Mouse (Mus musculus) MEL-GATA-1-ER (cell line): Measurements from ENCODE around the gene Usp47.
A peak's percentile ranks its signal among the peaks of the same experiment; 100 is the strongest.
"Not testable (repeated sequence)": the region's sequence is repeated elsewhere in the genome, so short reads cannot be mapped to it uniquely, and the experiment has no call there.

Experiments used
- DNase-seq: peaks from one replicate; pipeline ENCODE4 v3.0.0-alpha.2; 2012; ENCODE audit warnings: low read depth; ENCODE audit errors: extremely low read depth

Gene Usp47

GRCm38 (mm10) chr7:112036636-112037035, 13.3 kb downstream of the Usp47 start:
- DNase-seq, result no peak

- DNase-seq, result no peak
These were observed 17.0 kb downstream of the Usp47 start for GRCm38 (mm10) chr7:112040271-112040670.

DNA sequence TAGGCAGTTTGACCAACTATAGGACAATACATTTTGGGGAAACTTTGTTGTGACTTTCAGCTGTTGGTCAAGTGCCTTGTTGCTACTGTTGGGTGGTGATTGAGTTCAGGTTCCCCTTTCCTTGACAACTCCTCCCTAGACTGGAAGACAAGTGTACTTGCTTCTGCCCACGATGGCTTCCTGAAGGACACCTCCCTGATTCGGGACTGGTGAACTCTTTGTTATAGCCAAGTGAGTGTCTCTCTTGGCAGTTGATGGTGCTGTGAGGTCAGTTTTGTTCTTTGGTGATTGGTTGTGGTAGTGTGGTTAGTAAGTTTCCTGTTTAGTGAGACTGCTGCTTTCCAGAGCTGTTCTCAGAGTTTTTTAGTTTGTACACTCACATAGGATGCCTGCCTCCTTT, 19.5 kb downstream of the Usp47 start:
- DNase-seq, result no peak

GRCm38 (mm10) chr7:112045249-112045648, 21.9 kb downstream of the Usp47 start:
- DNase-seq, result no peak

- no peak for DNase-seq
These were observed 22.6 kb downstream of the Usp47 start for GRCm38 (mm10) chr7:112045794-112046388.

- DNase-seq, result no peak
These were observed 25.3 kb downstream of the Usp47 start for GRCm38 (mm10) chr7:112048643-112049042.

DNA sequence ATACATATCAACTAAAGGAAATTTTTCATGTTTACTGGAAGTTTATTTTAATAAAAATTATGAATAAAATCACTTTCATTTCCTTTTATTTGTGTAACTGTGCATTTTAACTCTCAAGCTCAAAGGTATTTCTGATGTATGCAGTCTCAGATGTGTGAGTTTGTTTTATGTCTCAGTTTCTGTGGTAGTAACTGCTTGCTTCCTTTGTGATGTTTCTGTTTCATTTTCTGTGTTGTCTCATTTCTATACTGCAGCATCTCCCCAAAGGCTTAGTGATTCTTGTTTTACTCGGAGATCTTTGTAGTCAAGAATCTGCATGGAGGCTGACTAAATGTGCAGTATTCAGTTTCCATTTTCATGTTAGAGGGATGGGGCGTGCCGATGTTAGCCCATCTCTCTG, 30.4 kb downstream of the Usp47 start:
- DNase-seq, result no peak

DNA sequence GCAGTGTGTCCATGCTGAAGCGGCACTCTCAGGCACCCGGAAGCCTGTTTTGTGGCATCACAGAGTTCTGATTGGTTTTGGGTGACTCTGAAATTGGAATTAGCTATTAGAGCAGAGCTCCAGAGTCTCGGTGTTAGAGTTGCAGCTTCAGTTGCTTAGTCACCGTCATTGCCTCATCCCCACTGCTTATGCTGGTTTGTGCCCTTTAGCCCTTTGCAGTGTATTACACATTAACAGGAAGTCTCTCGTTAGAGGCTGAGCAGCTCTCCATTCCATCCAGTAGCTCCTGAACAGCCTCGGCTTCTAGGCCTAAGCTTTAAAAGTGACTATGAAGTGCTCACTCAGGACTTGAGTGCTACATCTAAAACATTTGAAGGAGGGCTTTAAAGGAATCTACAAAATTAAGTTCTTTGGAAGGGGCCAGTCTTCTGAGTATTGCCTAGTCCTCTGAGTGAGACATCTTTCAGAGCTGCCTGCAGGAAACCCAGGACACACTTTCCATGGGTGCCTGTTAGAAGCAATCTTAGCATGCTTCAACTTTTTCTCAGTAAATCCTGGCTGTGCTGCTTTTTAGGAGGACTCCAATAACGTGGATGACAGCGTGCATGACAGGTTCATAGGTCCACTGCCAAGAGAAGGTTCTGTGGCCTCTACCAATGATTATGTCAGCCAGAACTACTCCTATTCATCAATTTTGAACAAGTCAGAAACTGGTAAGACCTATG, 32.8 kb downstream of the Usp47 start:
- no peak for DNase-seq

DNA sequence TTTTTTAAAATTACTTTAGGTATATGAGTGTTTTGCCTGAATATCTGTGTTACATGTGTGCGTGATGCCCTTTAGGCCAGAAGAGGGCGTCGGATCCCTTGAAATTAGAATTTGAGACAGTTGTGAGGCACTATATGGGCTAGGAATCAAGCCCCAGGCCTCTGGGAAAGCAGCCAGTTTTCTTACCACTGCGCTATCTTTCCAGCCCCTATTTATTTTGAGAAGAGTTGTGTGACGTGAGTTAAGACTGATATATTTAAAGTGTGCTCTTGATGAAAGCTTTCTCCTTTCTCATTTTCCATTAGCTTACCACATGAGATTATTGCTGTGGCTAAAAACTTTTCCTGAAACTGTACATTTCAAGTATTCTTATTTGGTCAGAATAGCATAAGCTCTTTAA, 51.6 kb downstream of the Usp47 start:
- DNase-seq, result peak; percentile 14

DNA sequence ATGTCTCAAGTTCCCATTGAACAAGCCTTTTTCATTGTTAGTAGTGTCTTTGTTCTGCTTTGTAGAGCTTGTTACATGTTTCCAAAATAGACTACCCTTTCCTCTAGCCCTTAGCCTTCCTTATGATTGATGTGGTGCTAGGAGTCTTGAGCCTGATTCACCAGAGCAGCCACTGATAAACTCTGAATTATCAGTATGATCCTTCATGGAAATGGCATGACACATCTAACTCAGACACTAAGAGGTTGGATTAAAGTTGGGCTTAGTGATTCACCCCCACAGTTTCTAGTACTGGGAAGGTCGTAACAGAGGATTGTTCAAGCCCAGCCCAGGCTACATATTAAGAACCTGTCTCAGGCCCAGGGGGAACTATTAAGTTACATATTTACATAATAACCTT, 59.3 kb downstream of the Usp47 start:
- no peak for DNase-seq

DNA sequence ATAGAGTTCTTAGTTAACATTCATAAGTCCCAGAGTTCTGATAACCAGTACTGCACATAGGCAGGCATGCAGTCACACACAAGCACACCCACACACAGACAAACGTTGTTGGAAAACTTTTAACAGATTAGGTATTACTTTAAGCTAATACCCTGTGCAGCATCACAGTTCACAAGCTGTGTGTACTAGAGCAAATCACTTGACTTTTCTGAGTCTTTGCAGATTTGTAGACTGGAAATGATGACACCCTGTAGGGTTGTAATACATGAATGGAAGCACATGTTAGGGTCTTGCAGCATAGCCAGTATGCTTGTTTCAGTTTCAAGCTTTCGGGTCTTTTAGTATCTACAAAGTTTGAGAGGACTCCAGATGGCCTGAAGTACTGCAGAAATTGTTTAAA, 60.9 kb downstream of the Usp47 start:
- no peak for DNase-seq

DNA sequence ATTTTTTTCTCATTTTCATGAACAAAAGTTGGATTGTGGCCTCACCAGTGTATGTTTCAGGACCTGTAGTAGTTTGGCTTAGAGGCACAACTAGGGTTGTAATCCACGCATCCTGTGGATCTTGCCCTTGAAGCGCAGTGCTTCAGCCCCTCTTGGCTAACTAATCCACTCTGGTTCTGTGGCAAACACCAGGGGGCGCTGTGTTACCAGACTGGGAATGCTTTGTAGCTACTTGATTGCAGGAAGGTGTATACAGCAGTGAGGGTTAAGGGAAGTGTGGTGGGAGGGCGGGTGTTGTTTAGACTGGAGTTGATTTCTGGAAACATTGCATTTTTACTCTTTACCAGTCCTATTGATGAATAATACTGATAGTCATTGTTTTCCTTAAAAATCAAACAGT, 61.8 kb downstream of the Usp47 start:
- DNase-seq, result peak; percentile 41

GRCm38 (mm10) chr7:112086186-112086585, 62.9 kb downstream of the Usp47 start:
- DNase-seq, result no peak

GRCm38 (mm10) chr7:112094923-112095322, 71.6 kb downstream of the Usp47 start:
- not testable (repeated sequence) for DNase-seq

GRCm38 (mm10) chr7:112100887-112101286, 77.6 kb downstream of the Usp47 start:
- DNase-seq, result no peak

GRCm38 (mm10) chr7:112102933-112103332, 79.6 kb downstream of the Usp47 start:
- DNase-seq, result no peak

GRCm38 (mm10) chr7:112103816-112104215, 80.5 kb downstream of the Usp47 start:
- no peak for DNase-seq

GRCm38 (mm10) chr7:112108757-112109156, 85.5 kb downstream of the Usp47 start:
- DNase-seq, result no peak

DNA sequence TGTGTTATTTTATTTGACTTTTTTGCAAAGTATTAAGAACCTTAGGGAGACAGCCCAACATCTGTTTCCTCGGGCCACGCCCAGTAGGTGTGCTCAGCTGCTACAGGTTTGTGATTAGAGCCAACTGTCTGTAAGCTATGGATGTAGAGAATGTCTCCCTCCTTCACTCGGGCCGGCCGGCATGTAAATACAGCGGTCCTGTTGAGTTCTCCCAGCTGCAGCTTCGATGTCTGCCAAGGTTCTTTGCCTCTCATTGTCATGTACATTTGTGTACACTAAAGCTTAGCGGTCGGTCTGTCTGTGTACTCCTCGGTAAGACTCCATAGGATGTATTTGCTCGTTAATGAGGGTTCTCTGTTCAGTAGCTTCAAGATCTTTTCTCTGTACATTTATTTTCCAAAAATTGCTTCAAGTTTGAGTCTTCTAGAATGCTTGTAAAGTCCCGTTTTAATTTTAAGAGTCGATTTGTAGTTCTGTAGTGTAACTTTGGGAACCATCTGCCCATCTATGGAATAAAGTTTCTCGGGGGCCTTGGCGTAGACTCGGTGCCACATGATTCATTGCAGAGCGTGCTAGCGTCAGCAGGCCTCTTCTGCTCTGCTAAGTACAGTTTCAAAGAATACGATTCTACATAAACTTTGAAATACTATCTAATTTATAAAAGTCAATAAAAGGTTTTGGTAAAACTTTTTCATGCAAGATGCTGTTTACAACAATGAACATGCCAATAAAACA, 87.5 kb downstream of the Usp47 start:
- no peak for DNase-seq

GRCm38 (mm10) chr7:112117501-112117900, 94.2 kb downstream of the Usp47 start:
- no peak for DNase-seq

GRCm38 (mm10) chr7:112118086-112118485, 94.8 kb downstream of the Usp47 start:
- no peak for DNase-seq

DNA sequence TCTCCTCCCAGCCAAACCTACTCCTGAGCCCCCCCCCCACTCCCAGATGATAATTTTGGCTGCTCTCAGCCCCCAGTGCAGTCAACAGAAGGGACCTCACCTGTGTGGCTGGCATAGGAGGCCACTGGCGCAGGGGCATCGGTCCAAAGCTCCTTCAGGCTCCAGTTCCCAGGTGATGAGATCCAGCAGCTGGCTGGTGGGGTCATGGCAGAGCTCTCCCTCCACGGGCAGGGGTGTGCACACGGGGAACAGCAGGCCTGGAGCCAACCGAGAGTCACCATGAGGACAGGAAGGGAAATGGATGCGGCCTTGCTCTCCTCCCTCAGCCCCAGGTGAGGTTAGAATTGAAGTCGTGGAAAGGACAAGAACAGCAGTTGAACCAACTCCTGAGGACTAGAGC, 95.9 kb downstream of the Usp47 start:
- no peak for DNase-seq
